Mouse (Mus musculus) limb, embryonic 10.5 days (tissue): ENCODE data around the gene Ptprg. TPM values are rescaled to one million over a fixed set of nuclear protein-coding genes. Genes with fewer than 3 reads are reported as not detected.
A peak's percentile ranks its signal among the peaks of the same experiment; 100 is the strongest.

Experiments used
- DNase-seq: peaks from one replicate; pipeline ENCODE4 v3.0.0-alpha.2; 2017; ENCODE audit warnings: low spot score
- H3K27ac ChIP-seq: fragments of 300-500 bp; sonication (generic); 2 replicates; pipeline ENCODE4 v1.5.1; 2016; ENCODE audit warnings: mild to moderate bottlenecking
- H3K27me3 ChIP-seq: fragments of 300-500 bp; sonication (generic); 2 replicates; pipeline ENCODE4 v1.6.1; 2016; ENCODE audit warnings: low read depth, mild to moderate bottlenecking; ENCODE audit not compliant: poor library complexity, severe bottlenecking
- H3K36me3 ChIP-seq: fragments of 300-500 bp; sonication (generic); 2 replicates; pipeline ENCODE4 v1.6.1; 2016; ENCODE audit warnings: mild to moderate bottlenecking, moderate library complexity
- H3K4me1 ChIP-seq: fragments of 300-500 bp; sonication (generic); 2 replicates; pipeline ENCODE4 v1.6.1; 2016
- H3K4me3 ChIP-seq: fragments of 300-500 bp; sonication (generic); 2 replicates; pipeline ENCODE4 v1.5.1; 2016; ENCODE audit warnings: mild to moderate bottlenecking, moderate library complexity
- H3K9me3 ChIP-seq: fragments of 300-500 bp; sonication (generic); replicated peaks from 2 replicates; pipeline ENCODE4 v1.6.1; 2016; ENCODE audit warnings: mild to moderate bottlenecking
- WGBS: fragments of 180-500 bp; shearing (Covaris S2); methylation state at CpG from one replicate; pipeline ENCODE4 v1.1.7; 2016; 5-methylcytosine and 5-hydroxymethylcytosine counted together
- polyA plus RNA-seq: library from polyadenylated mRNA; unstranded; fragments of >200 nt; fragmentation: Nextera tagmentation; extraction: Ambion mirVana; gene quantifications from 2 replicates; pipeline ENCODE4 v1.2.1, GENCODE M21; 2016

The Ptprg gene
- polyA plus RNA-seq, 1 experiment from 2014 or later: 40.3 TPM

DNA sequence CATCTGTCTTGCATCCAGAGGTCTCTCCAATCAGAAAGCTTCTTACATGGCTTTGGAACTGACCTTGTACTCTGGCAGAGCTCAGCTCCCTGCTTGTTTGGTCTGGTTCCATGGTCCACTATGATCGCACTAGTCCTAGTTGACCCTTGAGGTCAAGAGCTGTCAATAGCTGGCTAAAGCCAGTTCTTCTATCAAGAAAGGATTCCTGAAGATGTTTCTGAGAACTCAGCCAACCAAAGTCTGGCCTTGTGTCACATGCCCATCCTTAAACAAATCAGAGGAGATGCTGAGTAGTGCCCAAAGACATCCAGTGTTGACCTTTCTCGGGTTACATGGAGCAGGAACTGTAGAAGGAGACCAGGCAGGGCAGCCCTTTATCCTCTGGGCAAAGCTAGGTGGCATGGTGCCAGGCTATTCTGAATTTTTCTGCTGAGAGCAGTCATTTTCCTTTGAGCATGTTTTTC, 559.2 kb downstream of the Ptprg start:
- Histone ChIP-seq H3K9me3 (no peaks in the 10 kb centered on the region), H3K36me3 (0 out of 2 replicates have a peak, but pooled peaks cover 8% of the 10 kb centered on the region), H3K27ac (no peak overlapping the region), H3K4me1 (no peaks in the 10 kb centered on the region), H3K27me3 (no peaks in the 10 kb centered on the region), H3K4me3 (no peak overlapping the region)
- DNase-seq: no peak
- 76% methylated on average over 2 of the region's 2 CpGs for WGBS

DNA sequence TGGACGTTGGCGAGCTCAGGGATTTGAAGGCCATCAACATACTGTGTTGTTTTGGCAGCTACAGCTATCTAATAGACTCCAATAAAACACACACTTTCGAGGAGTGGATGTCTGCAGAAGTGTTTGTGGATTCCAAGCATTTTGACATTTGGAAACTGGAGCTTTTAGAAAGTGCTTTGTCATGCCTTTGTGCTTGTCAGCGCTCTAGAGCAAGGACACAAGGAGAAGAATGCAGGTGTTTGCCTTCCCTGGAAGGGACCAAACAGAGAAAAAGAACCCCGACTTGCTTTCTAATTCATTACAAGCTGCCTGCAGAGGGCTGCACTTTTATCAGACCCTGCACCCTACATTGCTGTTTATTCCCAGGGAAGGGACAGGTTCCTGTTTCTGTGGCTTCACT, 560.0 kb downstream of the Ptprg start:
- Histone ChIP-seq H3K27me3 (no peaks in the 10 kb centered on the region), H3K4me1 (no peaks in the 10 kb centered on the region), H3K27ac (no peak overlapping the region), H3K9me3 (no peaks in the 10 kb centered on the region), H3K36me3 (0 out of 2 replicates have a peak, but pooled peaks cover 8% of the 10 kb centered on the region), H3K4me3 (no peak overlapping the region)
- DNase-seq: no peak
- WGBS: 74% methylated on average over 5 of the region's 5 CpGs

DNA sequence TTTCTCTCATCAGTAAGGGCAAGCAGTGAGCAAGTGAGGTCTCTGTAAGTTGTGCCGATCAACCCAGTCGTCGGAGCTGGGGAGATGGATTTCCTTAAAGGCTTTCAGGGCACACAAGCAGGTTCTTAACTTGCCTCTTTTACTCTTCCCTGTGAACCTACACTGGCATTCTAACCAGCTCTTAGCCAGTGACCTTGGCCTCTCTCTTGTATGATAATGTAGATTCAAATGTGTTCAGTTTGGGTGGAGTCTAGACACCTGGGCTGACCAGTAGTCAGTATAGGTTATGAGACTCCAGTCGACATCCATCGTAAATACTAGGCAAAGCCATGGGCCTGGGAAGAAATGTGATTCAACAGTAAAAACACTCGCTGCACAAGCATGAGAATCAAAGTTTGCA, 560.7 kb downstream of the Ptprg start:
- WGBS: 78% methylated on average over 6 of the region's 6 CpGs
- no peaks in the 10 kb centered on the region for H3K9me3 ChIP-seq
- H3K4me1 ChIP-seq: no peaks in the 10 kb centered on the region
- no peaks in the 10 kb centered on the region for H3K27me3 ChIP-seq
- no peak overlapping the region for H3K27ac ChIP-seq
- DNase-seq: no peak
- H3K4me3 ChIP-seq: no peak overlapping the region
- H3K36me3 ChIP-seq: 0 out of 2 replicates have a peak, but pooled peaks cover 8% of the 10 kb centered on the region

DNA sequence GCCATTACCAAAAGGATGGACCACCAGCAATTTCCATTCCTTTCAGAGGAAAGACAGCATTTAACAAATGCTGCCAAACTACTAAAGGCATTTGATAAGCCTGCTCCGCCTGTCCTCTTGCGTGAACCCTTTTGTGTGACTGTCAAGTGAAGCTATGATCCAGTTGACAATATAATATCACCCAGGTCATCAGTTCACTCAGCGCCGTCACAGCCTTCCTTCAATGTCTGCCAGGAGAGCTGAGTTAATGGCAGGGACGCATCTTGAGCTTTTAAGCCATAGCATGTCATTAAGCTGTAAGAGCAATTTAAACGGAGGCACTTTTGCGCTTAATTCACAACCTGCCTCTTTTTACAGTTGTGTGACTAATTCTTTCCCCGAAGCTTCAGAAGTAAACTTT, 565.9 kb downstream of the Ptprg start:
- peaks cover 4% of the 10 kb centered on the region; the same call in 1 of the 2 replicates for H3K4me1 ChIP-seq
- H3K27me3 ChIP-seq: no peaks in the 10 kb centered on the region
- no peak for DNase-seq
- peaks cover 10% of the 10 kb centered on the region for H3K36me3 ChIP-seq
- WGBS: 60% methylated on average over 8 of the region's 8 CpGs
- no peak overlapping the region for H3K4me3 ChIP-seq
- H3K9me3 ChIP-seq: no peaks in the 10 kb centered on the region
- H3K27ac ChIP-seq: no peak overlapping the region

DNA sequence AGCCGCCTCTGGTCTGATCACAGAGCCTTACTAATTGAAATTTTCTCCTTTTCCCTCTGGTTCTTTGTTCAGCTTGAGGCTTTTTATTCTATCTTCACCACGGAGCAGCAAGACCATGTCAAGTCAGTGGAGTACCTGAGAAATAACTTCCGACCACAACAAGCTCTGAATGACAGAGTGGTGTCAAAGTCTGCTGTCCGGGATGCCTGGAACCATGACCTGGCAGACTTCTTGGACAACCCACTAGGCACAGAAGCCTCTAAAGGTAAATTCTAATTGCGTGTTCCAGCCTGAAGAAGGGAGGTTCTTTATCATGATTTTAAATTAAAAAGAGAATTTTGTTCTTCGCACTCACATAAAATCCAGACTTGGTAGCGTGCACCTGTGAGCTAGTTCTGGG, 568.6 kb downstream of the Ptprg start:
- peaks cover 4% of the 10 kb centered on the region; the same call in 1 of the 2 replicates for H3K4me1 ChIP-seq
- peaks cover 10% of the 10 kb centered on the region for H3K36me3 ChIP-seq
- whole genome bisulfite sequencing: 93% methylated on average over 7 of the region's 7 CpGs
- no peaks in the 10 kb centered on the region for H3K27me3 ChIP-seq
- DNase-seq: no peak
- H3K9me3 ChIP-seq: no peaks in the 10 kb centered on the region
- no peak overlapping the region for H3K27ac ChIP-seq
- no peak overlapping the region for H3K4me3 ChIP-seq

DNA sequence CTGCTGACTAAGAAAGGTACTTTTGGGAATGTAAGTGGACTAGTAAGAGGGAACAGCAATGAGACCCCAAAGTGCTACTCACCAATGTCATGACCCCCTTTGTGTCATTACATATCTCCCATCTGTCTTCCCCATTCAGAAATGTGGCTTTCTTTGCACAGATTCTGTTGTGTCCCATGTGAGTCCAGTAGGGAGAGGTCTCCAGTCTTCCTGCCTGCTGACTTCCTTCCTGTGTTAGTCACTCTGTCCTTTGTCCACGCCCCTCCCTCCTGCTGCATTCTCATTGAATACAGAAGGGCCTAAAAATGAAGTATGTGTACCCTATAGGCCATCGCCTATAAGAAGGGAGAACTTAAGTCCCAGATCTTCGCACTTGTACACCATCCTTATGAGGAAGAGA, 571.4 kb downstream of the Ptprg start:
- no peak for DNase-seq
- no peaks in the 10 kb centered on the region for H3K9me3 ChIP-seq
- no peaks in the 10 kb centered on the region for H3K27me3 ChIP-seq
- no peak overlapping the region for H3K4me3 ChIP-seq
- H3K27ac ChIP-seq: no peak overlapping the region
- 95% methylated on average over 3 of the region's 3 CpGs for WGBS
- H3K36me3 ChIP-seq: peaks cover 10% of the 10 kb centered on the region
- peaks cover 4% of the 10 kb centered on the region; the same call in 1 of the 2 replicates for H3K4me1 ChIP-seq

DNA sequence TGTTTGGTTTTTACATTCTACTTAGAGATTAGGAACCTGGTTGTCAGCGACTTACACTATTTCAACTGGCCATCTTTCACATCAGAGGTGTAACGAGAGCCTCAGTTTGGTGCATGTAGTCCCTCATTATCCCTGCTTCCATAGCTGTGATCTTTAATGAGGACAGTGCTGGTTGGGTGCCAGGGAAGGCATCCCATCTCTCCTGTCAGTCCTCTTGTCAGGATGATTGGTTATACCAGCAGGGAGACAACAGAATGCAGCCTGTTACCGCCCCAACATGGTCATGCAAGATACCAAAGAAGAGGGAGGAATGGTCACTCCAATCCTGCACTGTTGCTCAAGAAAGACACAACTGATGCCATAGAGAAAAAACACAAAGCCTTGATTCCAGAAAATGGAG, 574.6 kb downstream of the Ptprg start:
- Histone ChIP-seq H3K36me3 (peaks cover 5% of the 10 kb centered on the region), H3K27ac (no peak overlapping the region), H3K4me1 (peaks cover 4% of the 10 kb centered on the region; the same call in 1 of the 2 replicates), H3K27me3 (no peaks in the 10 kb centered on the region), H3K4me3 (no peak overlapping the region), H3K9me3 (no peaks in the 10 kb centered on the region)
- no peak for DNase-seq
- WGBS: 80% methylated on average over 3 of the region's 3 CpGs

DNA sequence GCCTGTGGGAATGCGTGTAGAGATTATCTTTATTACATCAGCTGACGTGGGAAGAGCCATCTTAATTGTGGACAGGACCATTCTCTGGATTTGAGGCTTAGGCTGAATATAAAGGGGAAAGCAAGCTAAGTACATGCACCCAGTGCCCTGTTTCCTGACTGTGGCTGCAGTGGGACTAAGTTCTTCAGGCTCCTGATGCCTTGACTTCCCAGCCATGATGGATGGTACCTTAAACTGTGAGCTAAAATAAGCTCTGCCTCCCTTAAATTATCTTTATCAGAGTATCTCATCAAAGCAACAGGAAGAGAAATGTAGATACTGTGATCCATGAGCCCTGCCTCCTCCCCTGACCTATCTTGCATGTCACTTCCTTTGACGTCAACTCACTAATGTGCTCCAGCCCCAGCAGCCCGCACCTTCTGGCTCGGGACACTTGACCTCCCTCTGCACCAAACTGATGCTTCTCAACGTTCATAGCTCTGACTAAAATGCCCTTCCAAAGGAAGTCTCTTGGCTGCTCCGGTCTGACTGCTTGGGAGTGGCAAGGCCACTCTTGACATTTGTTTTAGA, 578.8 kb downstream of the Ptprg start:
- Histone ChIP-seq H3K27ac (no peak overlapping the region), H3K36me3 (no peaks in the 10 kb centered on the region), H3K4me3 (no peak overlapping the region), H3K4me1 (peaks cover 13% of the 10 kb centered on the region), H3K27me3 (no peaks in the 10 kb centered on the region), H3K9me3 (no peaks in the 10 kb centered on the region)
- DNase-seq: no peak
- WGBS: 66% methylated on average over 7 of the region's 7 CpGs

DNA sequence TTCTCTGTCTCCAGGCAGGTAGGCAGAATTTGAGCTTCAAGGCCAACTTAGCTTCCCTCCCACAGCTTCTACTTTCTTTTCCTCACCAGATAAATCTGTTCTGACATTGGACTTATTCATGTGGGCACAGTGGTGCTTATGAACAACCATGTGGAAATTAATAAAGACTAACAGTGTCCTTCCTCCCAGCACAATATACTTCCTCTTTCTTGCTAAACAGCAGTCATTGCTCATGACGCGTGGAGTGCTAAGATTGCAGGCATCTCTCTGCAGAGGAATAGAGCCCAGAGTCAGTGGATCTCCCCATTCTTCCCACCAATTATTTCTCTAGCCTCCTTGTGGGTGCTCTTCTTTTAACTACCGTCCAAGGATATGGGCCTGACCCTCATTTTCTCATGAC, 579.8 kb downstream of the Ptprg start:
- Histone ChIP-seq H3K4me1 (peaks cover 13% of the 10 kb centered on the region), H3K9me3 (no peaks in the 10 kb centered on the region), H3K4me3 (no peak overlapping the region), H3K36me3 (peaks cover 7% of the 10 kb centered on the region; the same call in 1 of the 2 replicates), H3K27ac (no peak overlapping the region), H3K27me3 (no peaks in the 10 kb centered on the region)
- no peak for DNase-seq
- WGBS: 83% methylated on average over 3 of the region's 3 CpGs

DNA sequence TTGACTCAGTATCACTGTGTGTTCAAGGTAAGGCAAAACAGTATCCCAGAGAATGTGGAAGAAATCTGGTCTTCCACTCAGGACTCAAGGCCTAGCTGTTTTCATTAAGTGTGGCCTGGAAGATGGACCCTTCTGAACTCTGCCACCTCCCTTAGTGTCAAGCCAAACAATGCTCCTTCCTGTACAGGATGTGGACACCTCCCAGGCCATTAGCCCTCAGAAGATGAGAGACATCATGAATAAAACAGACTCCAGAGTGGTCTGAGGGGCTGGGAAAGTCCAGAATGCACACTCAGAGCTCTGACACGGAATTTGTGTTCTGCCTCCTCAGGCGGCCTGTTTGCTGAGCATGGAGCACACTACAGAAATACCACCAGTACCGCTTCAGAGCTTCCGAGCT, 581.2 kb downstream of the Ptprg start:
- no peak overlapping the region for H3K4me3 ChIP-seq
- H3K36me3 ChIP-seq: peaks cover 12% of the 10 kb centered on the region
- no peak for DNase-seq
- H3K27me3 ChIP-seq: no peaks in the 10 kb centered on the region
- H3K27ac ChIP-seq: no peak overlapping the region
- WGBS: 94% methylated on average over 4 of the region's 4 CpGs
- peaks cover 18% of the 10 kb centered on the region for H3K4me1 ChIP-seq
- H3K9me3 ChIP-seq: no peaks in the 10 kb centered on the region

DNA sequence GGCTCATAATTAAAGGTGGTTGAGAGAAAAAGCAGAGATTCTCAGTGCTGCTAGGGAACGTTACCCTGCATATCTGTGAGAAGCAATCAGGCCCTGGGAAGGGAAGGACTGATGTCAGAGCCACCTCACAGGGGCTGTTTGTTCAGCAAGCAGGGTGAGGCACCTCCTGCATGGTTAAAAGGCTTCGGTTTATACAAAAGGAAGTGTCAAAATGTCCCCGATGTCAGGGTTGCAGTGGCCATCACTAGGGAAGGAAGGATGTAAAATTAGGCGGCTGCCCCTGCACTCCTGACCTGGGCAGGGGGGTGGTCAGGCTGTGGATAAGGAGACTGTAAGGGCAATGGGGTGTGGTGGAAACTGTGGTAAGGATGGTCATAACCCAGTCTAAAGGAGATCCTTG, 583.2 kb downstream of the Ptprg start:
- no peak overlapping the region for H3K27ac ChIP-seq
- H3K27me3 ChIP-seq: no peaks in the 10 kb centered on the region
- no peaks in the 10 kb centered on the region for H3K9me3 ChIP-seq
- no peak for DNase-seq
- H3K4me3 ChIP-seq: no peak overlapping the region
- peaks cover 12% of the 10 kb centered on the region for H3K36me3 ChIP-seq
- H3K4me1 ChIP-seq: peaks cover 24% of the 10 kb centered on the region
- WGBS: 35% methylated on average over 4 of the region's 4 CpGs

DNA sequence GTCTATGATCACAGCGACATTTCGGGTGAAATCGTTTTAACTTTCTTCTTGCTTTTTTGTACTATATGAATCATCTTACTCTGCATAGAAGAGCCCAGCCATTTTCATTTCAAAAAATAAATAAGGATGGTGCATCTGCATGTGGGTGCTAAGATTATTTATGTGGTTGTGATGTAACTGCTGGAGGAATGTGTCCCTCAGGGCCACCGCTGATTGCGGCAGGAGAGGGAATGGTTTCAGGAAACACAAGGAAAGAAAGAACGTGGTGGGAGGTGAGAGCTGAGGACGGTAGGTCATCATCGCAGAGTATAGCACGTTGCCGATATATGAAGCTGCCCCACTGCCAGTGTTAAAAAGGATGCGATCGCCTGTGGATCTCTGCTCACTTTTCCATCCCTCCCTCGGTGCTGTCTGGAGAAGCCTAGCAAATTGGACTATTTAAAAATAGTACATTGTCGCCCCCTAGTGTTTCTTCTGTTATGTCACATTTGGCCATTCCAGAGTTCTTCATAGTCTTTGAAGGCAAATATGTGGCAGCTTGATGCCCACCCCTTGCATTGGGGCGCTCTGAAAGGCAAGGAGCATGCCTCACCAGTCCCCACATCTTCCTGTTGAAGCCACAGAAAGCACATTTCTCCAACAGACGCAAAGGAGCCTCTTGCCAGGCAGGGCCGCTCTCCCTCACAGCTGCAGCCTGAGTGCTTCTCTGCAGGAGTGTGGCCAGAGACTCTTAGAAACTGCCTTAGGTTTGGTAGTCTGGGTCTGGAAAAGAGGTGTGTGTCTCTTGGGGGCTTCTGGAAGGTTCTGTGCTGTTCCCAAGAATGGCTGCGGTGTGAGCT, 586.5 kb downstream of the Ptprg start:
- Histone ChIP-seq H3K36me3 (peaks cover 21% of the 10 kb centered on the region), H3K4me3 (no peak overlapping the region), H3K4me1 (peaks cover 24% of the 10 kb centered on the region), H3K27ac (0 out of 2 replicates have a peak overlapping the region, but pooled peaks have one; percentile 15), H3K9me3 (no peaks in the 10 kb centered on the region), H3K27me3 (no peaks in the 10 kb centered on the region)
- DNase-seq: peak; percentile 38
- 46% methylated on average over 18 of the region's 18 CpGs for WGBS

DNA sequence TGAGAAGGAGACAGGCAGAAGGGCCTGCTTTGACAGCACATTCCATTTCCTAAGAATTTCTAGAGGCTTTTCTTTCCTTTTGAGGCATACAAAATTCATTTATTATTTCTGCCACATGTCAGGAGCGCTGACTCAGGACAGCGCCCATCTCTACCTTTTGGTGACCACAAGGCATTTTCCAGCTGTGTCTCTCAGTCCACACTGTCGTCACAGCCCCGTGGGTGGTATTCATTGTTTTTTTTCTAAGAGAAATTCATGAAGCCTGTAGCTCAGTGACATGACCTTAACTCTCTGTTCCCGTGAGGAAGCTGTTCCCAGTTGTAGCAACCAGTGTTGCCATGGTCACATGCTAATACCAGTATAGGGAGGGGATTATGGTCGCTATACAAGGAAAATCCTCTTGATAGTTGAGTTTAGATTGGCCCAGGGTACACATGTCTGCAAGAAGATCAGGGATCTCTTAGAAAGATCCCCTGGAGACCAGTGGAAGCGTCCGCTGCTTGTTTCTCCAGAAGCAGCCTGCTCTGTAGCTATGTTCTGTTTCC, 590.7 kb downstream of the Ptprg start:
- 89% methylated on average over 8 of the region's 8 CpGs for WGBS
- no peak overlapping the region for H3K4me3 ChIP-seq
- DNase-seq: no peak
- H3K9me3 ChIP-seq: no peaks in the 10 kb centered on the region
- peaks cover 25% of the 10 kb centered on the region for H3K36me3 ChIP-seq
- H3K27me3 ChIP-seq: no peaks in the 10 kb centered on the region
- H3K27ac ChIP-seq: no peak overlapping the region
- H3K4me1 ChIP-seq: peaks cover 17% of the 10 kb centered on the region; the same call in 1 of the 2 replicates
